Comparison of ENCODE assay signal across 19 mouse cellular contexts in the genomic region with DNA sequence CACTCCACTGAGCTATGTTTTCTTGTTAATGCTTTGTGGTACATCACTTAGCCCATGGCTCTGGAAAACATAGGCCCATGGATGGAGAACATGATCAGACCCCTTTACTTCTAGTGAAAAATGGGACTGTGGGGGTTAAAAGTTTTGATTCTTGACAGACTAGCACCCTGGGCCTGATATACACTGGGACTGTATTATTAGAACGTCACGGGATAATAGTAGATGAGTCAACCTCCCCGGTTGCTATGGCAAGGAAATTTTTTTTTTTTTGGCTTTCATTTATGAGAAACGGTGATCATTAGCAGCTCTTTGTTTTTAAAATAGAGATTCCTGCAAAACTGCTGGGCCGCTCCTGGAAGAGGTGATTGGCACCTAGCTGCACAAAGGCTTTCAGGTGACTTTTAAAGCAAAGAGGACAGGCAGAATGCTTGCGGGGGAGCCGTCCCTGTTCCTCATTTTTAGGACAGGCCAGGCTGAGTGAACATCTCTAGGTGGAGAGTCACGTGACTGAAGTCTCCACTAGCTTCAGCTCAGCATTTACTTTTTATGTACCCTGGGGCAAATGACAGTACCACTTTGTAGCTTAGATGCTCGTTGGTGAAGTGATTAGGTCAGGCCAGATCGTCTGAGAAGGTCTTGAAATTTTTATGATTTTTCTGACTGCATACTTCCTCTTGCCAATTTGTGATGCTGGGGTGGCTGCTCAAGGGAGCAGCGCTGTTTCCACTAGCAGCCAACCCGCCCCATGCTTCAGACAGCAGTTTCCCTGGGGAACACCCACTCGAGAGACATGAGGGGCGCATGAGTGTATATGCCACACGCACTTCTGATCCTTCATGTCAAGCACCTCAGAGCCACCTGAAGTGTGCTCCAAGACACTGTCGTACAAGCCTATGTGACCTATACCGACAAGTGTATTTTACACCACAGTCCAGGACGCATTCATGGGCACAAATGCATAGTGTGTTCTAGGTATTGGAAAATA. TPM values are rescaled to one million over a fixed set of nuclear protein-coding genes. Genes with fewer than 3 reads are reported as not detected.
DNase-seq lines count a peak whose midpoint lies in the region; ATAC-seq and TF ChIP-seq lines count a peak whose summit lies in the region.
"Had no signal": no experiment of that assay in that cellular context is flagged by ENCODE, and none has a peak within 500 bp of the region (broad histone marks: within the 10 kb centered on the region; RNA-seq: fewer than 3 reads in every experiment).

No protein-coding gene starts in this region.

- no peak for TF ChIP-seq CTCF in heart, adult 2 months (IDR thresholded peaks at IDR 0.05)

- no peak for DNase-seq in hindbrain, embryonic 14.5 days (ENCODE audit: low spot score)
- DNase-seq in hindbrain, embryonic 10.5 days (ENCODE audit: low spot score): no peak
- DNase-seq in spleen, postnatal 36 days (ENCODE audit: low spot score in 2 of 2): peak; percentile 10 to 15
- no peak for DNase-seq in spleen, adult 12 weeks (ENCODE audit: low spot score)
- no peak for DNase-seq in heart, postnatal 36 days
- DNase-seq in heart, adult 2 months: no peak
- DNase-seq: cerebellum, adult 9-10 months; gastrocnemius, adult 2 months; heart, postnatal 4 days; kidney, adult 18-20 months; kidney, postnatal 4 days; right cerebral cortex, postnatal 14 days had no signal

- H3K4me3 ChIP-seq in hindbrain, embryonic 14.5 days (replicated peaks; ENCODE audit: low read length): no peak overlapping the region
- no peak overlapping the region for H3K4me3 ChIP-seq in hindbrain, embryonic 10.5 days
- H3K4me3 ChIP-seq in heart, adult 2 months: no peak overlapping the region
- H3K4me3 ChIP-seq: gastrocnemius, adult 2 months; heart, embryonic 10.5 days; limb, embryonic 12.5 days; liver, embryonic 15.5 days; midbrain, embryonic 12.5 days; neural tube, embryonic 13.5 days had no signal

- no peaks in the 10 kb centered on the region for H3K27me3 ChIP-seq in hindbrain, embryonic 14.5 days (ENCODE audit: control insufficient read depth, insufficient read depth, low read length)
- no peaks in the 10 kb centered on the region for H3K27me3 ChIP-seq in hindbrain, embryonic 10.5 days (ENCODE audit: insufficient read depth, poor library complexity, severe bottlenecking)
- H3K27me3 ChIP-seq in heart, adult 2 months (ENCODE audit: control insufficient read depth, insufficient read depth, low read length): no peaks in the 10 kb centered on the region
- H3K27me3 ChIP-seq: limb, embryonic 12.5 days; liver, embryonic 15.5 days; midbrain, embryonic 12.5 days; neural tube, embryonic 13.5 days; Patski had no signal

- no peak for TF ChIP-seq POLR2A in heart, adult 2 months (IDR thresholded peaks at IDR 0.05; ENCODE audit: insufficient read depth, low read depth, low read length)

- 65% methylated on average over 18 of the region's 18 CpGs for WGBS in hindbrain, embryonic 14.5 days
- 82% methylated on average over 18 of the region's 18 CpGs for WGBS in hindbrain, embryonic 10.5 days
- WGBS in heart, adult 2 months: 60% methylated on average over 18 of the region's 18 CpGs

- ATAC-seq in hindbrain, embryonic 14.5 days (ENCODE audit: low FRiP score): no peak
- ATAC-seq in megakaryocyte progenitor cell, adult 5-6 weeks (replicated peaks; ENCODE audit: poor library complexity): 0 out of 2 replicates have a peak, but pooled peaks have one; percentile 15
- ATAC-seq: Patski had no signal

- H3K4me2 ChIP-seq in hindbrain, embryonic 14.5 days (replicated peaks): no peak overlapping the region
- H3K4me2 ChIP-seq: limb, embryonic 12.5 days; liver, embryonic 15.5 days; midbrain, embryonic 12.5 days; neural tube, embryonic 13.5 days had no signal

- H3K9ac ChIP-seq in hindbrain, embryonic 14.5 days: no peak overlapping the region
- H3K9ac ChIP-seq in heart, adult 2 months (ENCODE audit: low read depth, low read length): no peak overlapping the region
- H3K9ac ChIP-seq: limb, embryonic 12.5 days; liver, embryonic 15.5 days; midbrain, embryonic 12.5 days; neural tube, embryonic 13.5 days had no signal

- TF ChIP-seq EP300 in heart, adult 2 months (IDR thresholded peaks at IDR 0.05; ENCODE audit: insufficient read depth, low read depth, low read length): no peak

- 0 out of 2 replicates have a peak overlapping the region, but pooled peaks have one; percentile 20 for H3K27ac ChIP-seq in hindbrain, embryonic 14.5 days
- no peak overlapping the region for H3K27ac ChIP-seq in hindbrain, embryonic 10.5 days
- no peak overlapping the region for H3K27ac ChIP-seq in heart, adult 2 months
- H3K27ac ChIP-seq: gastrocnemius, adult 2 months; heart, embryonic 10.5 days; limb, embryonic 12.5 days; liver, embryonic 15.5 days; midbrain, embryonic 12.5 days; neural tube, embryonic 13.5 days had no signal

- intact Hi-C loops in heart, postnatal 36 days (cut with DNase I): no loop called here
- intact Hi-C loops in heart, adult 2 months (cut with DNase I): no loop called here

- H3K36me3 ChIP-seq in hindbrain, embryonic 14.5 days (replicated peaks; ENCODE audit: control insufficient read depth, insufficient read depth): no peaks in the 10 kb centered on the region
- H3K36me3 ChIP-seq in hindbrain, embryonic 10.5 days: no peaks in the 10 kb centered on the region
- H3K36me3 ChIP-seq in heart, adult 2 months (ENCODE audit: control insufficient read depth, insufficient read depth, low read length): no peaks in the 10 kb centered on the region; the same call in 1 of the 2 replicates
- H3K36me3 ChIP-seq: heart, embryonic 10.5 days; limb, embryonic 12.5 days; liver, embryonic 15.5 days; midbrain, embryonic 12.5 days; neural tube, embryonic 13.5 days had no signal

- peaks cover 28% of the 10 kb centered on the region for H3K4me1 ChIP-seq in hindbrain, embryonic 14.5 days (replicated peaks; ENCODE audit: control insufficient read depth, insufficient read depth, low read length)
- H3K4me1 ChIP-seq in hindbrain, embryonic 10.5 days (replicated peaks): peaks cover 5% of the 10 kb centered on the region; the same call in 1 of the 2 replicates
- peaks cover 11% of the 10 kb centered on the region for H3K4me1 ChIP-seq in heart, adult 2 months (ENCODE audit: control insufficient read depth, insufficient read depth, low read length)

- H3K79me2 ChIP-seq in heart, adult 2 months (replicated peaks; ENCODE audit: control insufficient read depth, insufficient read depth, low read length): no peaks in the 10 kb centered on the region

- no peaks in the 10 kb centered on the region for H3K9me3 ChIP-seq in hindbrain, embryonic 14.5 days (ENCODE audit: control insufficient read depth, low read length)
- no peaks in the 10 kb centered on the region for H3K9me3 ChIP-seq in hindbrain, embryonic 10.5 days
- H3K9me3 ChIP-seq: heart, embryonic 10.5 days; limb, embryonic 12.5 days; liver, embryonic 15.5 days; midbrain, embryonic 12.5 days; neural tube, embryonic 13.5 days had no signal

RNA-seq across cellular contexts. Expression of a gene that starts 17.5 kb away (rescaled TPM):
- 28.3 and 43.9 TPM in 2 replicates for polyA plus RNA-seq in hindbrain, embryonic 14.5 days (2014; fragmentation: Nextera tagmentation; extraction: Ambion mirVana)
- 13.4 and 13.5 TPM in 2 replicates for polyA plus RNA-seq in hindbrain, embryonic 10.5 days (2016; fragmentation: Nextera tagmentation; extraction: Ambion mirVana)
- 7.5 and 10.9 TPM in 2 replicates for total RNA-seq in megakaryocyte progenitor cell, adult 5-6 weeks (2015)
- total RNA-seq in megakaryocyte progenitor cell, adult 5-6 weeks (2017): 8.0 and 9.5 TPM in 2 replicates
- total RNA-seq in heart, postnatal 36 days (2021): 1 to 10 TPM; 2.6 to 3.2 TPM
- total RNA-seq in heart, adult 2 months (2021): 1 to 10 TPM; 2.0 to 2.3 TPM
- polyA plus RNA-seq in heart, adult 2 months (2012; rRNA removed): 2.3 and 3.4 TPM in 2 replicates

Comparison
In these comparisons a context has a peak if more than half of its experiments do, and no peak if none do; other contexts are left out.
1. DNase-seq: peak in spleen, postnatal 36 days (2 of 2); none in hindbrain, embryonic 14.5 days (single experiment), hindbrain, embryonic 10.5 days (single experiment), spleen, adult 12 weeks (single experiment), heart, postnatal 36 days (0 of 2) and heart, adult 2 months (0 of 2).